Mouse (Mus musculus): ENCODE results near the gene Arl8a.
"Not testable (repeated sequence)": the region's sequence is repeated elsewhere in the genome, so short reads cannot be mapped to it uniquely, and the experiment has no call there.

Gene Arl8a

DNA sequence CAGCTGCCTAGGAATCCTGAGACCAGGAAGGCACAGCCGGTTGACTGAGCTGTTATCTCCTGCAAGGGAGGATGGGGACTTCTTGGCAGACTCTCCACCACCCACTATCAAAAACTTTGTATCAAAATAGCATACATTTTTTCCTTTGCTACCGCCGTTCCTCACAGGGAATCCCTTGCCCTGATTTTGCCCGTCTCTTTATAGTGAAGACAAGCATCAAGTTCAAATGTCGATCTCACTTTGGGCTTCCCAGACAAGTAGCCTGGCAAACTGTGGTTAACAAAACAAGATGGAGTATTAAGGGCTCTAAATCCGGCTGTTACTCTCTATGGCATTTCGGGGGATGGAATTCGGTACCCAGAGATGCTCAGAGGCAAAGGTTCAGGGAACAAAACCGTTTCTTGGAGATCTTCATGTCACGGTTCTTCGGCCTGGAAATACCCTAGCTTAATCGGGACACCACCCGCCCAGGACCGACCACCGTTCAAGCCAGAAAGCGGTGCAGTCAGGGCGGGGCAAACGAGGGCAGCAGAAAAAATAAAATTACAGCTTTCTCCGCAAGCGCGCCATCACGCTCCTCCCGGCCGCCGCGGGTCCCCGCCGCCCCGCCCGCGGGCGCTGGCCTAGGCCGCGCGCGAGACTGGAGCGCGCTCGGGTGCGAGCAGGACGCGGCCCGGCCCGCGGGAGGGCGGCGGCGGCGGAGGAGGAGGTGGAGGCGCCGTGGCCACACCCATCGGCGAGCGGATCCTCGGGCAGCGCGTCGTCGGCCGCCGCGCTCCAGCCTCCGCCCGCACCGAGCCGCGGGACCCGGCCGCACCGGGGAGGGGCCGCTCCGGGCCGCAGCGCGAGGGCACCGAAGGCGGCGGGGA lies at the start of gene Arl8a:
Arl8a (plus strand) TSS at position 748 of the 869 bp plus-strand sequence.
- DNase-seq (ENCODE audit: low read depth, low spot score) = peak; percentile 71

DNA sequence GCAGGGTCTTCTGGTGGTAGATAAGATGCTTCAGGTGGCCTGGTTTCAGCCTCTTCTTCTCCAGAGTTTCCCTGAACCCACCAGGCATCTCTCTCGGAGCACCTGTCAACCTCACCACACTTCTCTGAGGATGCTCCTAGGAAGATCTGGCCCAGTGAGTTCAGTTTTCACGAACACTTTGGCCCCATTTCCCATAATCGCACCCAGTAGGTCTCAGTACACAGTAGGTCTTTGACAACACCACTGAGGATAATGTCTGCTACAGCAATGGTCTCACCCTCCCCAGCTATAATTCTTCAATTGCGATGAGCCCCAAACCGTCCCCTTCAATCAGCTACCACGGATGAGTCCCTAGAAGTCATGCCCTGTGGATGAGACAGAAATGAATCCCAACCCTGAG lies 49.2 kb upstream of the Arl8a start:
- no peak for DNase-seq (ENCODE audit: low read depth, low spot score)

DNA sequence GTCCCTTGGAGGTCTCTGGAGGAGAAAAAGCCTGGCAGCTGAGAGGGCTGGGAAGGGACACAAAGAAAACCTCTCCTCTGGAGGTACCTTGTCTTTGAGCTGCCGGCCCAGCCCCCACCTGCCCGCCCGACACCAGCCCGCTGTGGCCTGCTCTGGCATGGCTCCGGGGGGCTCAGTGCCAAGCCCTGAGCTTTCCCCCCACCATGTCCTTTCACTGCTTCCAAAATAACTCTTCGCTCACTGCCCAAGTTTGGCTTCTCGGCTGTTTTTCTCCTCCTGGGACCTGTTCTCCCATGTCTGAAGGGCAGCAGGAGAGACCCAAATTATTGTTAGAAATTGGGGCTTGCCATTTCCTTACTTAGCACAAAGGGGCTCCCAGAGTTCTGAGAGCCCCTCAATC lies 48.2 kb upstream of the Arl8a start:
- no peak for DNase-seq (ENCODE audit: low read depth, low spot score)

DNA sequence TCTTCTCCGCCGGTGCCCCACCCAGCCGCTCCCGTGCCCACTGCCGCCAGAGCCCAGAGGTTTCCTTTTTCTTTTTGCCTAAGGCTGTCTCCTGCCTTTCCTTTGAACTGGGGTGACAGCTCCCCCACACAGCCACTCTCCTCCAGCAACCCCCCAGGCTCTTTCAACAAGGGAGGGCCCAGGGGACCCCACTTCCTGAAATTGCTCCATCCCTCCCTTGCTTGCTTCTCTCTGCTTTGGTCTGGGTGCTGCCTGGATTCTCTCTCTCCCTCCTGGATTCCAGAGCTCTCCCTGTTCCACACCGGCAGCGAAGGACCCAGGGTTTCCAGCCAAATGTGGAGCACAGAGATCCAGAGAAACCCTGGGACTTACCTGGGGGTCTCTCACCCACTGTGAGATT lies 46.2 kb upstream of the Arl8a start:
- DNase-seq (ENCODE audit: low read depth, low spot score) = no peak

DNA sequence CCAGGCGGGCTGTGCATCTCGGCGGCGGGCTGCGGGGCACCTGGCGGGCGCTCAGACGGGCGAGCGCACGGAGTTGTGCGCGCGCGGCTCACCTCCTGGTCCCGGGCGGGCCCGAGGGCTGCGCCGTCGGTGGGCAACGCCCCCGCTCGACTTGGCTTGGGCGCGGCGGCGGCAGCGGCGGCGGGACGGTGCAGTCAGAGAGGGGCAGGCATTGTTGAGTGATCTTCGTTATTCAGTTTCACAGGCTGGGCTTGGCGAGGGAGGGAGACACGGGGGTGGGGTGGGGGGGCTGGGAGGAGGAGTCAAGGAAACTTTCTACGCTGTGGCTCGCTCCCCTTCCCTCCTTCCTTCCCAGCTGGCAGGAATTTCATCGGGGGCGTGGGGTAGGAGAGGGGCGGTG lies 41.5 kb upstream of the Arl8a start, which contains the start of gene Lgr6:
Lgr6 (minus strand) TSS at position 153 of the 400 bp plus-strand sequence.
- DNase-seq (ENCODE audit: low read depth, low spot score) = no peak

DNA sequence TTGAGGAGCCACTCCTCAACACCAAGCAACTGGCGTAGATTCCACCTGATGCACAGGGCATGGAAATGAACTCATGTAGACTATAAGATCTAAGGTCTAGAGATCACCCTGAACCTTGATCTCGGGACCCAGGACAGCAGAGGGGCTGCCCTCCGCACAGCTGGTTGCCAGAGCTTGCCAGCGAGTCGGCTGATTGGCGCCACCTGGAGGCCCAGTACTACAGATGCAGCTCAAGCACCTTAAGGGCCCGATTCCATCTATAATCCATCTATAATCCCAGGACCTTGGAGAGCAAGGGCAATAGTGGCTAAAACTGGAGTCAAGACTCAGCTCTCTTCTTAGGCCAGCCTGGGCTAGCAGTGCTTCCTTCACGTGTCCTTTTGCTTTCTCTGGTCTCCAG lies 40.7 kb upstream of the Arl8a start:
- peak; percentile 84 for DNase-seq (ENCODE audit: low read depth, low spot score)

DNA sequence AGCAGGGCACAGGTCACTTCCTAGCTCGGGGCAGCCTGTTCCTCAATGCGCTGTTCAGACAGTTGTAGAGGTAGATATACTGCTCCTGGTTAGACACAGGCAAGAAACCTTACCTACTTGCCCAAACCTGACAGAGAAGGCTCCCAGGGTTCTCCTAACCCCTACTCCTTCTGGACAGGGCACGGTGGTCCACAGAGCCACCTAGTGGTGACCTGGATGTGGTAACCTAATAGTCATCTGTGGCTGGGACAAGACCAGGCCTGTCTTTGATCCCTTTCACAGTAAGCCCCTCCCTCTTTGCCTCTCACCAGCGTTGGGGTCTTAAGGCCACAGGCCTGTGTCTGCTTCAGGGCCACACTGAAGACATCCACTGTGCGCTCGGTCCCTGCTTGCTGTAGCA lies 38.0 kb upstream of the Arl8a start:
- DNase-seq (ENCODE audit: low read depth, low spot score) = peak; percentile 58

DNA sequence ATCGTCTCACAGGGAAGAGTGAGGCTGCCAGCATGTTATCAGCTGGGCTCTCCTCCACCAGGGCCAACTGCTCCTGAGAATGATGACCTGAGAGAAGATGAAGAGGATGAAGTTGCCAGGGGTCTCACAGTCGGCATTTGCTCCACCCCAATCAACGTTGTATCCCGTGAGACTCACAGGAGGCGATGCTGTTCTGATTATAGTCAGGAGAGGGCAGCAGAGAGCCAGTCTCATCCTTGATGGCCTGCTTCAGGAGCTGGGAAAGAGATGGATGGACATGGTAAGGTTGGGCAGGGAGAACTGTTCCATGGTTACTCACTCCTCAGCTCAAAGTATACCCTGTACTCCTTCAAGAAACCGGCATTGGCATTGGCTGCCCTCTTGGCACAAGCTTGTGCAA lies 36.5 kb upstream of the Arl8a start:
- DNase-seq (ENCODE audit: low read depth, low spot score) = peak; percentile 78

DNA sequence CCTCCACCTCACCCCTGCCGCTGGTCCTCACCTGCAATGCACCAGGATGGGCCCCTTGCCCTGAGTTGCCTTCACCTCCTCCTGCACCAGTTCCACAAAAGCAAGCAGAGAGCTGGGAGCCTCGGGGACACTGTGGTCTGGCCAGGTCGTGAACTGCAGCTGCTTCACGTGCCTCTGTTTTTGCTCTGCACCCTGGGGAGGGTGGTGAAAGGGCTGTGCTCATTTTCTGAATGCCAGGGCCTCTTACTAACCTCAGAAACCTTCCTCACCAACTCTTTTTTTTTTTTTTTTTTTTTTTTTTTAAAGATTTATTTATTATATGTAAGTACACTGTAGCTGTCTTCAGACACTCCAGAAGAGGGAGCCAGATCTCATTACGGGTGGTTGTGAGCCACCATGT lies 35.4 kb upstream of the Arl8a start:
- not testable (repeated sequence) for DNase-seq (ENCODE audit: low read depth, low spot score)

DNA sequence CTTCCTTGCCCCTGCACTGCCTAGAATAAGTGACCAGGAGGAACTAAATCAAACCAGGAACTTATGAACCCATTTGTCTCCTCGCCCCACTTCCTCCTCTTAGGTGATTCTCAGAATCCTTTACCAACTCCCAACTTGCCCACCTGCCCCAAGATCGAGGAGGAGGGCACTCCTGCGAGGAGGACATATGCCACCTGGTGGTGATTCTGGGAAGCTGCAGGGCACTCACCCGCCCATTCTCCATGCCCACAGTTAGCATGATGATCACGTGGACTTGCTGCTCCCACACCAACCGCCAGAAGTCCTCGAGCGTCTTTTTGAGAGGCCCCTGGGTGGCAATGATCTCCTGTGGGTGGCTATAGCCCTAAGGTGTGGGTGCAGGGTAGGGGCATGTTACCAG lies 34.0 kb upstream of the Arl8a start:
- peak; percentile 73 for DNase-seq (ENCODE audit: low read depth, low spot score)

DNA sequence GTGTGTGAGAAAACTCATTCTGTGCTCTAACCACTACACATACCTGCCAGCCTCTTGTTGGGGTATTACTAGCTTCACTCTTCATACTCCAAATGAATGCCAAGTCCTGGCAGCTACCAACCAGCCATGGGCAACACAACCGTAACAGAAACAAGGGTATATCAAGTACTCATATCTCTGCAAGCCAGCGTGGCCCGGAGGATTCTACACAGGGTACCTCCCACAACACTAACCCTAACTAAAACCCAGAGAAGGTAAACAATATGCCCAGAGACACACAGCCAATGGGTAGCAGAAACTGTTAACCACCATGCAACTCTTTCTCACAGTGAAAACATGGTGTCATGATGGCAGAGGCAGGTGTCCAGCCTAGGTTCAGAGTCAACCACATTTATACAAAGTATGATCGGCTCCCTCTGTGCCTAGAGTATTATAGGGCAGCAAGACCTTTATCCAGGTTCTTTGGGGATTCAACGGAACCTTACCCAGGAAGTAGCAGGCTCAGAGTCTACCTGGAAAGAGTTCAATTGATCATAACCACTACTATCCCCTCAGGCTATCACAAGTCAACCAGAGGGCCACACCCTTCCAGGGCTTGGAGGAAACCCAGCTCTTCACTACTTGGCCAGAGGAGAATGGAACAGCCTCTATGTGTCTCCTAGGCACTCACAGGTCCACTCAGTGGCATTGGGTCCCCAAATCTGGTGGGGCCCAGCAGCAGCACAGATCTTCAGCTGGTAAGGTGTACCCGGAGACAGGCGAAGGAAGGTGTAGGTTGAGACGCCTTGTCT lies 21.9 kb upstream of the Arl8a start:
- DNase-seq (ENCODE audit: low read depth, low spot score) = no peak

DNA sequence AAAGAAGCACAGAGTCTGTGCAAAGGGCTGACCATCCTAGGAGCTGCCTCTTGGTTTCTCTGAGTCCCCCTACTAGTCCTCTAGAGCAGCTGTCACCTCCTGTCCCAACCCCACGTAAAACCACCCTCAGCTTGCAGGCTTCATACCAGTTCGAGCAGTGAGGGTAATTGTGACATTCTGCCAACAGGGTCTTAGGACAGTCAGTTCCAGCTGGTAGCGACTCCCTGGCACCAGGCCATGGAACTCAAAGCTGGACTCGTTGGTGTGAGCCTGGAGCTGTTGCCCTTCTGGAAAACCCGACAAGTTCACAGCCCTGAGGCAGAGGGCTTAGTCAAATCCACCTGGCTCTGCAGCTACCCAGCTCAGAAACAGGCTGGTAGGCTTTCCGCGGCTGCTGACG lies 20.6 kb upstream of the Arl8a start:
- DNase-seq (ENCODE audit: low read depth, low spot score) = no peak

DNA sequence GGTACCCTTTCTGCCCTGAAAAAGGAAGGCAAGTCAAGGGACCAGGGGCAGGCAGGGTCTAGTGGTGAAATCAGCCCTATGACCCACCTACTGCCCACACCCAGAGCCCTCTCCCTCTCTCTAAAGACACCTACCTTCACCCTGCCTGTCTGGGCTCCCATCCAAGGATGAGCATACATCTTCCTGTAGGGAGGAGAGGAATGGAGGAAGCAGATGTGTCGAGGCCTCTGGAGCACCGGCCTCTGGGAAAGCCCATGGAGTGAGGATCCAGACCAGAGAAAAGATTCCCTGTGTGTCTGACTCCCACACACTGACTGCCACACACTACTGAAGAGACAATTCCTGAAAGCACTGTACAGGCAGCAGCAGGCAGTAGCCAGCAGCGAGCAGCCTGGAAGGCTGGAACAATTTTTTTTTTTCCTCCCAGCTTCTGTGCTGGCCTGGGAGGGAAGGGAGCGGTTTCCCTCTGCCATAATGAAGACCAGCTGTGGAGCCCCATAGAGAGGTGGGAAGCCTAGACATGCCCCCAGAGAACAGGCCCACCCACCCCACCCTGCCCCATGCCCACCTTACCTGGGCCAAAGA lies 20.1 kb upstream of the Arl8a start:
- peak; percentile 19 for DNase-seq (ENCODE audit: low read depth, low spot score)

DNA sequence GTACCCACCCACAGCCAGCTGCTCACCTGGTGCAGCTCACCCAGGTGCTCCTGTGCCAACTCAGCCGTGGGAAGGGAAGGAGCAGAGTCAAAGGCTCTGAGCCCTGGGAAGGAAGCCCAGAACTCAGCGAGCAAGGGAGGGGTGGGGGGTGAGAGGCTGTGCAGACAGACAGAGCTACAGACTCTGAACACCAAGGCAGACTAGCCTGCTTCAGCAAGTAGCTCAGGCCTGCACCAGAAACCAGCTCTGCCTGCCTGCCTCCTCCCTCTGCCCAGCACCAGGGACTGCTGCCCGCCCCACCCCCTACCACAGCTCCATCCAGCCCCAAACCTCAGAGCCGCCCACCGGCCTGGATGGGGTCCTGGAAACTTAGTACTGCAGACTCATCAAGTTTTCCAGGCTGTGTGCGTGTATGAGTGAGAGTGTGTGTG lies 18.6 kb upstream of the Arl8a start:
- no peak for DNase-seq (ENCODE audit: low read depth, low spot score)

DNA sequence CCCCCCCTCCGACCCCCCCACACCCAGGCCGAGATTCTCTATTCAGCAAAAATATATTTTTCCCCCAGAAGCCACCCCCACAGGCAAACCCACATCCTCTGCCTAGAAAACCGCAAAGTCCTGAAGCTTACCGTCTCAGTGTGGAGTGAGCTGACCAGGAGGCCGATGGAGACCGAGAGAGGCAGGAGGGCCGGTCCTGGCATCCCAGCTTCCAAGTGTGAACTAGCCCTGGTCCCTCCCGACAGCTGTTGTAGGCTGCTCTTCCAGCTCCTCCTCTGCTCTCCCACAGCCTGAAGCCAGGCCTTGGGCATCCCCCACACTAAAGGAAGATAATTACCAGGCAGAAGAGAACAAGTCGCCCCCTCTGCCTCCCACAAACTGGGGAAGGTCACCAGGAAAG lies 17.6 kb upstream of the Arl8a start:
- DNase-seq (ENCODE audit: low read depth, low spot score) = no peak

DNA sequence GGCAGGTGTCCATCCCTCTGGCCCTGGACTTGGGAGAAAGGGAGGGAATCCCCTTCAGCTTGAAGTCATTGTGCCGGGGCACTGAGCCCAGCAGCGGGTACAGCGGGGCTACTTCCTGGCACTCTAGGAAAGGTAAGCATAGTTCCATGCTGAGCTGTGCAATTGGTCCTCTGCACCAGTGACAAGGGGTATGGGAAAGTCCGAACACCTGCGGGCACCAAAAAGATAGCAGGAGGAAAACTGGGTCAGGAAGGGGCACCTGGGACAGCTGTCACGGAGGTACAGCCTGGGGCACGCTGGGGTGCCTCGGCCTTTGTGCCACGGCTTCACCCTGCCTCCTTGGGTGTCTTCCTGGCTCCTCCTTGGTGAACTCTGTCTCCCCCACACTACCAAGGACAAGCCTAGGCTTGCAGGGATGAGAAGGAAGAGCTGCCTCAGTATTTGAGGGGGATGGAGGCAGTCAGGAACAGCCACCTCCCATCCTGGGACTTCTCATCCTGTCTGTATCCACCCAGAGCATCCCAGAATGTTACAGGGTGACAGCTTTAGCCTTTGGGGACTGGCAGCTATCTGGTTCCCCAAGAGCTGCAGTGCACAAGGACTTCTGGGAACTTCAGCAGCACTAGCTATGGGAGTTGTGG lies 17.0 kb upstream of the Arl8a start:
- no peak for DNase-seq (ENCODE audit: low read depth, low spot score)

DNA sequence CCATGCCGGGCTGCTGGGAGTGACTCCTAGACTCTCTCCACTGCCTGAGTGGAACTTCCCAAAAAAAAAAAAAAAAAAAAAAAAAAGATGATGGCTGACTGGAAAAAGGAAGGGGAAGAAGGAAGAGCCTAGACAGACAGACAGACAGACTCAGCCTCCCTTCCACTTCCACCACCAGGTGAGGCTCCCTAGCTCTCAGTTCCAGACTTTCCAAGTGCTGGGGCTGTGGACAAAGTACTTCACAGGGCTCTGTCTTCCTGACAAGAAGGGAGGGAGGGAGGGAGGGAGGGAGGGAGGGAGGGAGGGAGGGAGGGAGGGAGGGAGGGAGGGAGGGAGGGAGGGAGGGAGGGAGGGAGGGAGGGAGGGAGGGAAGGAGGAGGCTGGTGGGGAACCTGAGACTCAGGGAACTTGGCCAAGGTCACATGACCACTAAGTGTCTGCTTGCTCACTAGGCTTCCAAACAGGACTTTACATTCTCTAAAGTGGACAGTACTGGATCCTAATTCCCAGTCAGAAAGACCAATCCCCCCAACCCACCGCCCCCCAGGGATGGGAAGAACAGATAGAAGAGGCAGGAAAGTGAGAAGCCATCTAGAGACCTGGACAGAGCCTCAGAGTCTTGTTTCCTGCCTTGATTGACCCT lies 16.1 kb upstream of the Arl8a start:
- no peak for DNase-seq (ENCODE audit: low read depth, low spot score)

DNA sequence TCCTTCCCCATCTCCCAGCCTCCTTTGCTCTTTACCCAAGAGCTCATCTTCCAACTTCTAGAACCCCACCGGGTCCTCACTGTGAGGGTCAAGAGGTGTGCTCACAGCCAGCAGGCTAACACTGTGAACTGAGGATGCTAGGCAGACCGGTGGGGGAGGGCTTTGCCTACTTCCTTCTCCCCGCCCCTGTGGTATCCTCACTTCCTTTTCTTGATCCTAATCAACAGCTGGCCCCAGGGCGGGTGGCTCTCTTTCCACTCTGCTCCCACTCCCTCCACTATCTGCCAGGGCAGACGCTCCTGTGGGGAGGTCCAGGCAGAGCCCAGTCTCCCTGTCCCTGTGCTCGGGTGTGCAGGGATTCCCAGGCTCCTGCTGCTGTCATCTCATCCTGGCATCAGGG lies 15.6 kb upstream of the Arl8a start:
- no peak for DNase-seq (ENCODE audit: low read depth, low spot score)

DNA sequence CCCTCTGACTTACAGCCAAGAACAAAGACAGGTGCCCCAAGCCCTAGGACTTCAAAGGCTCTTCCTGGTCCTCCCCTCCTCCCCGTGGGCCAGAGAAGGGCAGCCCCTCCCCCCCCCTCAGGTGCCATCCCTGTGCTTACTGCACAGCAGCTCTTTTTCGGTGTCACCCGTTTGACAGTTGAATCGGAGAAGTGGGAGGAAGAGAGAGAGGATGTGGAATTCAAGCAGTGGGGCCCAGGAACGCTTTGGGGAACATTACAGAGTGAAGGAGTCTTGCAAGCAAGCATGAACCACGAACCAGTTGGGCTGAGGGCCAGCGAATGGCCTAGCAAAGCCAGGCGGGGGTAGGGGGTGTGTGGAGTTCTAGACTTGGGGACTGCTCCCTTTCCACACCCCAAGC lies 15.1 kb upstream of the Arl8a start:
- DNase-seq (ENCODE audit: low read depth, low spot score) = no peak

DNA sequence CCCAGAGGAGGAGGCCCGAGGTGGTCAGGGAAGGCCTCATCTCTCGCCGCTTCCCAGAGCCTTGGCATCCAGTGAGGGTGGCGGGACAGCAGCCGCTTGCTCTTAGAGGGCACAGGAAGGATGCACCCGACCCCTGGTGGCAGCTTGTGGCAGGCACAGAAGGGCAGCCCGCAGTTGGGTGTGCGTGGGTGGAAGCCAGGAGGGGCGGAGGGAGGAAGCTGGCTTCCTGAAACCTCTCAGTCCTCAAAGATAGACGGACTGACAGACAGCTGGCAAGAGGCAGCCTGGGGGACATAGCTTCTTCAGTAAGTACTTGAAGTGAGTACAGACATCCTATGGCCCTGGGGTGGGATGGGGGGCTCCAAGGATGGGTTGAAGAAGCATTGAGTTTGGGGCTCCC lies 14.2 kb upstream of the Arl8a start, which contains the start of gene Ptpn7:
Ptpn7 (plus strand) TSS at position 228 of the 400 bp plus-strand sequence.
- DNase-seq (ENCODE audit: low read depth, low spot score) = peak; percentile 45

DNA sequence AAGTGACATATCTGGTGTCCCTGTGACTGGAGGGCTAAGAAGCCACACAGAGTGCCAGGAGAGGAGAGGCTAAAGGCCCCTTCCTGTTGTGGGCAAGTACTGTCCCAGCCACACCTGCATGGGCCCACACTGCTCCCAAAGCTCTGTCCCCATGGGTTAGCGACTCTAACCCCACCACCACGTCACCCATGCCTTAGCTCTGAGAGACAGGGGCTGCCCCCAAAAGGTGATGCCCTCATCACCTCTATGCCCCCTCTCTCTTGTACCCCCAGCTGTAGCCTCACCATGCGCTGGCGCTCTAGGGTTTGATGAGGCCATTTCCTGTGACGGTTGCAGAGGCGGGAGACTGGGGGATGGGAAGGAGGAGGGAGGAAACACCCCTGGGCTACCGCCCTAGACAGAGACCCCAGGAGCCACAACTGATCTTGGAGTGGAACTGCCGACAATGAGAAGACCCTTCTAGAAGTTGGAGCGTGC lies 13.7 kb upstream of the Arl8a start:
- no peak for DNase-seq (ENCODE audit: low read depth, low spot score)
